Mouse (Mus musculus): ENCODE measurements around the gene Rhob.
"Not testable (repeated sequence)": the region's sequence is repeated elsewhere in the genome, so short reads cannot be mapped to it uniquely, and the experiment has no call there.

Gene Rhob

GRCm38 (mm10) chr12:8474836-8475387, 24.9 kb downstream of the Rhob start:
- DNase-seq (ENCODE audit: low spot score in 2 of 2), result no peak

DNA sequence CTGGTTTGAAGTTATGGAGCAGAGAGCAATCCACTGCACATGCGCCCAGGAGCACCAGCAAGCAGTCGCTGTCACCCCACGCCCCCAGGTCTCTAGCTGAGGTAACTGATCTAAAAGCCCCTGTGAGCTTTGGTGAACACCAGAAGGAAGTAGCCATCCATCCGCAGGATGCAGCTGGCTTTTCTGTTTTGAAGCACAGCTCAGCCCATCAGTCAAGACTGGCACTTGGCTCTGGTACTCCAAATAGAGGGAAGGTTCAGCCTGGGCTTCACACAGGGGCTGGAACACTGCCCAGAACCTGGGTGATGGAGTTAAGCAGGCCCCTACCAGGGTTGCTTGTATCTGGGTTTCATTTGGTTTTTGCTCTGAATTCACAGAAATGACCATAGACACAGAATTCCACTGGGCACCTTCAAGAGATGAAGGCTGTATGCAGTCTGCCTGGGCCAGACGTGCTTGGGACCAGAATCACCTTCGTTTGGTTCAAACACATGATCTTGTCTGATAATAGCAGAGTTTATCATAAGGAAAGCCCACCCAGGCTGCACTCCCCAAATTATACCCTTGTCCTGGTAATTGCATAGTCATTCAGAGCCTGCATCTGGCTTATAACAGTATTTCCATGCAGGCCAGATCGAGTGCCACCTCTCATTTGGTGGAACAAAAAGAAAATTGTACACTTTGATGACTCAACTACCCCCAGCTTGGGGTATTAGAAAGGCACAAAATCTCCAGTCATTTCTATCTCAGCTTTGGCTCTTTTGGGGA, 27.0 kb downstream of the Rhob start:
- no peak for DNase-seq (ENCODE audit: low spot score in 2 of 2)

DNA sequence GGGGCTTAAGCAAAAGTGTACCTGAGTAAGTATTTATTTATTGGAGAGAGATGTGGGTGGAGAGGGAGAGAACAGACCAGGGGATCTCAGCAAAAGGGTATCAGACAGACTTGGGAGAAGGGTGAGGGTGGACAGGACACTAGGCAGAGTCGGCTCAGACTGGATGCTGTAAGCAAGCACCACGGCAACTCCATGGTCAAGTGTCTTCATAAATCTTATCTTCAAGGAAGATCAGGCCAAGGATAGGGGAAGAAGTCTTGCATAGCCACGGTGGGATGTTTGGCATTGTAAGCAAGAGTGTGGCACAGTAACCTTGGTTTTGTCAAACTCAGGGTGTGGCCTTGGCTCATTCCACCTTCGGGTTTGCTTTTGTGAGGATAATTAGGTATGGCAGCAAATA, 27.8 kb downstream of the Rhob start:
- no peak for DNase-seq (ENCODE audit: low spot score in 2 of 2)

- DNase-seq (ENCODE audit: low spot score in 2 of 2), result peak in 1 of 2 experiments; percentile 77
These were observed 28.8 kb downstream of the Rhob start for GRCm38 (mm10) chr12:8470962-8471361.

GRCm38 (mm10) chr12:8469742-8470494, 29.9 kb downstream of the Rhob start:
- no peak for DNase-seq (ENCODE audit: low spot score in 2 of 2)

DNA sequence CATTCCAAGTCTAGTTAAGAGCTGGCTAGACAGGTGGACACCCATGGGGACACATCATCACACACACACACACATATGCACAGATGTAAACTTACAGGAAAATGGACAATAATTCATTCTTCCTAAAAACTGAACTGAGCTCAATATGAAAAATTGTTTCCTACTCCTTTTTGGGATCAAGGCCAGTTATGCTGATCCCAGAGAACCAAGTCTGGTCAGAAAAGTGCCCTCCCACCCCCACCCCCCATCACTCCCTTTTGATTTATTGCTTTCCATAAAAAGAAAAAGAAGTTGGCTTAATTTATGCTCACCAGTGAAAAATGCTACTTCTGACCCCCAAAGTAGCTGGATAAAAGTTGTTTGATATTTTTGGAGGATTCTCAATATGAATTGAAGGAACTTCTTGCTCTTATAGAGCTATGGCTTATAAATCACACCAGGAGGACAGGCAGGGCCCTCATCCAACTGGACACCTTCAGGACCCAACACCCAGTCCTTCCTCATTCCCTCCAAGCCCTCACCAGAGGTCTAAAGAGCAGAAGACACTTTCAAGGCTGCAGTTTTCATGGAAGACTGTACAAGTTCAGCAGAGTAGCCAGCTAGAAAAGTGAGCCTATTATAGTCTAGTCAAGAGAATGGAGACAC, 31.5 kb downstream of the Rhob start:
- DNase-seq (ENCODE audit: low spot score in 2 of 2), result no peak

DNA sequence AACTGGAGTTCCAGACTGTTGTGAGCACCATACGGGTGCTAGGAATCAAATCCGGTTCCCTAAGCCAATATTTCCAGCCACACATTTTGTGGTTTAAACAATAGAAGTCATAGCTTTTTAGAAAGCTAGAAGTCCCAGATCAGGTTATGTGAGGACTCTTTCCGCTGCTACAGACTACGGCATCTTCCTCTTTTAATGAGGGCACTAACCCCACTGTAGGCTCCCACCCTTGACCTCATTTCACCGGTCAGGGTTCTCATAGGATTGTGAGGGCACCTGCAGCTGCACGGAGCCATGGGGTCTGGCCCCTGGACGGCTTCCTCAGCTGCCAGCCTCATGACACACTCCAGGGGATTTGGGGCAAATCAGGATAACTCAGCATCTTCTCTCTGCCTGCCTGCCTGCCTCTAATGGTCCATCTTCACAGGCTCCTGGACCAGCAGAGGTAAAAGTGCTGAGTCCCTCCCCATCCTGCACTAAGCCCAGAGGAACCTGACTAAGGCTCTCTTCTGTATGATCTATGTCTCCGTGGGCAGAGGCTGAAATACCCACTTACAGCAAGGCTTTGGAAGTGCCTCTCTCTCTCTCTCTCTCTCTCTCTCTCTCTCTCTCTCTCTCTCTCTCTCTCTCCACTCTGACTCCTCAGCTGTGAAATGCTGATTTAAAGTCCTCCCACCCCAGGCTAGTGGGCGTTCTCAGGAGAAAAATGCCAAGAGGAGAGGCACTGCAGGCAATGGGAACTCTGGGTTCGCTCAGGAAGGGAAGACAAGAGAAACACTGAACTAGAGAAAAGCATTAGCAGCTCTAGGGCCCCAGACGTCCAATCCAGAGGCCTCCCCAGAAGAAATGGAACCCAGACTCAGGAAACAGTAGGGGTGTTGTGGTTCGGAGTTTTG, 32.5 kb downstream of the Rhob start:
- DNase-seq (ENCODE audit: low spot score in 2 of 2), result peak; percentile 73 to 81

- DNase-seq (ENCODE audit: low spot score in 2 of 2), result no peak
These were observed 34.1 kb downstream of the Rhob start for GRCm38 (mm10) chr12:8465680-8466079.

GRCm38 (mm10) chr12:8464961-8465360, 34.8 kb downstream of the Rhob start:
- peak in 1 of 2 experiments; percentile 66 for DNase-seq (ENCODE audit: low spot score in 2 of 2)

DNA sequence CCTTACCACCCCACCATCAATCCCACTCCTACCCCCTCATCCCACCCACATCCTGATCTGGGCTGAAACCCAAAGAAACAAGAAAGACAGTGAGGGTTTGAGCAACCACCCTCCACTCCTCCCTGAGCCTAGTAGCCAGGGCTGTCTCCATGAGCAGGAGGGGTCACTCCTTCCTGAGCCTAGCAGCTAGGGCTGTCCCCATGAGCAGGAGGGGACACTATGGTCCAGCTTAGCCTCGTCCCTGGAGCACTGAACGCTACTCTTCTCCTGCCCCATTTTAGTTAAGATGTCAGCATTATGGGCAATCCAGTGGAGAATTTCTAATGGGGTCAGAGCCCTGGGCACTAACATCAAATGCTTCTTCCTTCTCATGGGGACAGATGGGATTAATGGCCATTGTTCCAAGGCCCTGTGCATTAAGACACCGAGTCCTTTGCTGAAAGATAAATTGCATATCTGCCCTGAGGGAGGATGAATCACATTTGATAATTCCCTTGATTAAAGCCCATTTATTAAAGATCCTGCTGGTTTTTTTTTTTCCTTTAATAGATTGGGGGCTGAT, 36.1 kb downstream of the Rhob start:
- no peak for DNase-seq (ENCODE audit: low spot score in 2 of 2)

- no peak for DNase-seq (ENCODE audit: low spot score in 2 of 2)
These were observed 37.3 kb downstream of the Rhob start for GRCm38 (mm10) chr12:8462533-8462932.

- DNase-seq (ENCODE audit: low spot score in 2 of 2), result not testable (repeated sequence)
These were observed 38.2 kb downstream of the Rhob start for GRCm38 (mm10) chr12:8461575-8461974.

GRCm38 (mm10) chr12:8458400-8458799, 41.4 kb downstream of the Rhob start:
- no peak for DNase-seq (ENCODE audit: low spot score in 2 of 2)

DNA sequence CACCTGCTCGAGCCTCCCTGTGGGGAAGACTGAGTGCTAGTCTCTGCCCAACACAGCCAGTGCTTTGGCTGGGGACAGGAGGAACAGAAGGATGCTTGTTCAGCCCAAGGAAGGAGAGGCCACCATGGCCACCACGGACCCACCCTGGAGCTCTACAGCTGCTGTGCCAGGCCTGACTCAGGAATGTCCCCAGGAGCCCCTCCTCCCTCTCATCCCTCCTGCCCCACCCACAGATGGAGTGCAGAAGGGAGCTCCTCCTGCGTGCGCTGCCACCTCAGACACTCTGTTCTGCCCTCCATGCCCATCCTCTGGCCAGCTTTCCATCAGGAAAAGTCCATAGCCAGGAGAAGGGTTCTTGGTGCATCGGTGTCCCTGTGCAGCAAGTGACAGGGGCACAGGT, 42.8 kb downstream of the Rhob start:
- no peak for DNase-seq (ENCODE audit: low spot score in 2 of 2)

DNA sequence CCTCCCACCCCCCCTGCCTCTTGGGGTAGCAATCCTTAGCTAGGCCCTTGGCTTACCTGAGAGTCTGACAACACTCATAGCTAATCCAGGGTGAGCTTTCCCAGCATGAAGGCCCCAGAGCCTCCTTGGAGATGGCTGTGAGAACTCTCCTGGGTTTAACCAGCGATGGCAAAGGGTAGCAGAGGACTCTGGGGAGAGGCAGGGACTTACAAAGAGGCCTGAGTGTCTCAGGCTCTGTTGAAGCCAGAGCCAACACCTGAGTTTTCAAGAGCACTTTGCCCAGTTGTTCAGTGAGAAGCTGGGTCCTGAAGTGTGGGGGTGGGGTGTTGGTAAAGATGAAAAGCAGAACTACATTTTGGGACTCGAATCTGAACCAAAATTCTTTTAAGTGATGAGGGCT, 44.8 kb downstream of the Rhob start:
- no peak for DNase-seq (ENCODE audit: low spot score in 2 of 2)

DNA sequence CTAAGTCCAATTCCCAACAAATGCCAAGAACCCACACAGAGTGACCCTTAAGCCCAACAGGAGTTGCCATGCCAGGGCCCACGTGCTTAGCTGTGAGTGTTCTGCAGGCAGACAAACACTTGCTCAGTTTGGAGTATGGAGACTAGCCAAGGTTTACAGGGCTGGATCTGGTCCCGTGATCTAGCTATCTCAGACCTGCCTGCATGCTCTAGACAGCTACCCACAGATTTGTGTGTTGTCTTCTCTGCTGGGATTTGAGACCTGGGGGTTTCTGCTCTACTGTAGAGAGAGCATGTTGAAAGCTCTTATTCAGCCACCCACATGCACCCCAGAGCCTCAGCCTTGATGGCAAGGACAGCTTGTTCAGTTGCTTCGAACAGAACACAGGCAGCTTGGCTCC, 45.3 kb downstream of the Rhob start:
- peak in 1 of 2 experiments; percentile 59 for DNase-seq (ENCODE audit: low spot score in 2 of 2)

DNA sequence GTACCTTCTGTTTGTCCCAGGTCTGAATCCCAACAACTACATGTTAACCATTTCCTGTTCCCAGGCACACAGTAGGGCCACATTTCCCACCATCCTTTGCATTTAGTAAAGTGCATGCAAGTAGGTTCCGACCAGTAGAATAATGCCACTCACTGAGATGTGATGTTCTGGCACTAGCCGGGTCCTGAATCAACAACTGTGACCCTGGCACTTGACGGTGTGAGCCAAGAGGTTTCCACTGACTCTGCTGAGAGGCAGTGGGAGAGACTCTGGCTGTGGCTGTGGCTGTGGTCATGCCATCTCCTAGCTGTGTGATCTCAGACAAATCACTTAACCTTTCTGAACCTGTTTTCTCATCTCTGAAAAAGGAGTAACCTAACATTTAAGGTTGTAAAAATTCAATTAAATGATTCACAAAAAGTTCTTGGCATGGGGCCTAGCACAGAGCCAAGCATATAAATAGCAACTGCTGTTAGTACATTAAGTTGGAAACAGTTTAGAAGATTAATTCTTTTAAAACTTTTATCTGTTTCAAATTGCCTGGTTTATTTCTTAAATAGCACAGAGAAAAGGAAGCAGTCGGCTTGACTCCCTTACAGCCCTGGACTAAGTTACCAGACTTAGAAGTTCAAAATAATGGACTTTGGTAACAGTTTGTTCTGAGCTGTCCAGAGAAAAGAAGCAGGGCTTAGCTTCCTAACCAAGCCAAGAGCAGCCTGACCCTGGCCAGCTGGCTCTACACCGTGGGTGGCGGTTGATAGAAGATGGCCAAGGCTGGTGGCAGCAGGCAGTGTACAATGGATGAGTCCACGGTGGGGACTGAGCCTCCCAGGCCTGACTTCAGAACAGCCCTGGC, 46.8 kb downstream of the Rhob start:
- DNase-seq (ENCODE audit: low spot score in 2 of 2), result no peak

- DNase-seq (ENCODE audit: low spot score in 2 of 2), result no peak
These were observed 48.0 kb downstream of the Rhob start for GRCm38 (mm10) chr12:8451571-8452485.

GRCm38 (mm10) chr12:8450639-8451038, 49.2 kb downstream of the Rhob start:
- peak in 1 of 2 experiments; percentile 77 for DNase-seq (ENCODE audit: low spot score in 2 of 2)

Data from left cerebral cortex, adult 9 months (tissue).